Mouse (Mus musculus): Measurements from ENCODE around the gene LTO1. TPM values are rescaled to one million over a fixed set of nuclear protein-coding genes. Genes with fewer than 3 reads are reported as not detected.

The LTO1 gene
- total and polyA plus RNA-seq, 2 experiments from 2014 or later, result 5.5 to 13.6 TPM

DNA sequence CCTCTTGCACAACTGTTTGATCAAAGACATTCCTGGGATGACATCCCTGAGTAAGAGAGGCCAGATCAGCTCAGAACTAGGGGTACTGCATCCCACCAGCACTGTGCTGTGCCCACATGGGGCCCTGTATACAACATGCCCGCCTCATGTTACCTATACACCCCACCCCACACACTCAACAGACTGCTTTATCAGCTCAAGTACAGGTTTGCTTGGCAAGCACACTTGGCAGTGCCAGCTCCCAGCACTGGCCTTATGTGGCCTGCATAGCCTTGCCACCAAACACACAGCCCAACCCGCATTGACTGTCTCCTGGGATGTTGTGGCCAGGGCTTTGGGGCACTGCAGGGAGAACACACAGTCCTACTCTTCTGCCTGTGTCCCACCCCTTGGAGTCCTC, 12.7 kb downstream of the LTO1 start:
- peaks cover 3% of the 10 kb centered on the region; the same call in 1 of the 2 replicates for H3K4me1 ChIP-seq (ENCODE audit: control insufficient read depth, insufficient read depth)
- 45% methylated on average over 2 of the region's 2 CpGs for WGBS
- no peak overlapping the region for H3K4me2 ChIP-seq (ENCODE audit: low read depth, low read length)
- peak overlapping the region; percentile 1; the same call in 1 of the 2 replicates for H3K27ac ChIP-seq (ENCODE audit: low read depth)
- peaks cover 16% of the 10 kb centered on the region; the same call in 1 of the 2 replicates for H3K36me3 ChIP-seq (replicated peaks; ENCODE audit: control insufficient read depth, insufficient read depth, low read length)
- H3K27me3 ChIP-seq (ENCODE audit: control insufficient read depth, insufficient read depth, low read length), result no peaks in the 10 kb centered on the region
- ATAC-seq (ENCODE audit: insufficient read depth, low read depth), result peak; percentile 52
- H3K9ac ChIP-seq (replicated peaks; ENCODE audit: low read depth, low read length), result no peak overlapping the region
- TF ChIP-seq CTCF (IDR thresholded peaks at IDR 0.05; ENCODE audit: low read depth) (no peak), EP300 (IDR thresholded peaks at IDR 0.05; ENCODE audit: low read depth) (no peak)
- H3K4me3 ChIP-seq (ENCODE audit: low read depth, low read length), result no peak overlapping the region
- DNase-seq (ENCODE audit: low spot score), result no peak
- no peaks in the 10 kb centered on the region for H3K9me3 ChIP-seq (replicated peaks; ENCODE audit: control insufficient read depth, low read length)

DNA sequence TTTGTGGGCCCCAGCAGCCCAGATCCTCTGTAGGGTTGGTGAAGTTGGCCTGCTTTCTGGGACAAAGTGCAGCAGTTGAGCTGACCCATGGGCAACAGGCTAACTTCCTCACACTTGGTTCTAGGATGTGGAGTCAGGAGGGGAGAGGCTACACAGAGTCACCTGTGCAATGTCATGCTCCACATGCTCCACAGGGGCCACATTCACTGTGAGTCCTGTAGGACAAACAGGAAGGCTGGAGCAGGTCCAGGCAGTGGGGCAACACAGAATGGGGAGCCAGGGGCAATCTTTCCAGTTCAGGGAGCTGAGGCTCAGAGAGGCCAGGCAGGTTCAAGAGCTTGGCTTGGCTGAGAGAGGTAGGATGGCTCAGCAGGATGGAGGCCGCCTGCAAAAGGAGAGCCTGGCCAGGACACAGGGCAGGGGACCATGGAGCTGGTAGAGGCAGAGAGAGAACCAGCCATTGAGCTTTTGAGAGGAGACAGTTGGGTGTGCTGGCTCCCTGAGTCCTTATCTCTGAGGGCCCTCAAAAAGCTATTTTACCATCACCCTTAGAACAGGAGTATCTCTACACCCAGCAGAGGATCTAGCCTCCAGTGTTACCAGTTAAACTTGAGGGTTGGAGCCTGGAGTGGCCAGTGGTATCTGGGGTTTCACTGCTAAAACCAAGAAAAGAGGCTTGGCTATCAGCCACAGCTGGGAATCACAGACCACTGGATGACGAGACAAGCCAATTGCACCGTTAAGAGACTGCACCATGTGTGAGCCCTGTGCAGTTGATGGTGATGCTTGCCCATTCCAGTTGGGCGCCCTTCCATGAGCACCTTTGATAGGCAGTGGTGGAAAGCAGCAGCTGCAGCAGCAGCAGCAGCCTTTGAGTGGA, 13.3 kb downstream of the LTO1 start:
- ATAC-seq (ENCODE audit: insufficient read depth, low read depth), result 0 out of 2 replicates have a peak, but pooled peaks have one; percentile 3
- peak overlapping the region; percentile 1; the same call in 1 of the 2 replicates for H3K27ac ChIP-seq (ENCODE audit: low read depth)
- 57% methylated on average over 4 of the region's 4 CpGs for WGBS
- no peak overlapping the region for H3K9ac ChIP-seq (replicated peaks; ENCODE audit: low read depth, low read length)
- TF ChIP-seq CTCF (IDR thresholded peaks at IDR 0.05; ENCODE audit: low read depth), result no peak
- TF ChIP-seq EP300 (IDR thresholded peaks at IDR 0.05; ENCODE audit: low read depth), result no peak
- H3K4me3 ChIP-seq (ENCODE audit: low read depth, low read length), result no peak overlapping the region
- DNase-seq (ENCODE audit: low spot score), result no peak
- H3K4me1 ChIP-seq (ENCODE audit: control insufficient read depth, insufficient read depth), result peaks cover 3% of the 10 kb centered on the region; the same call in 1 of the 2 replicates
- no peaks in the 10 kb centered on the region for H3K27me3 ChIP-seq (ENCODE audit: control insufficient read depth, insufficient read depth, low read length)
- H3K4me2 ChIP-seq (ENCODE audit: low read depth, low read length), result no peak overlapping the region
- H3K36me3 ChIP-seq (replicated peaks; ENCODE audit: control insufficient read depth, insufficient read depth, low read length), result peaks cover 22% of the 10 kb centered on the region
- no peaks in the 10 kb centered on the region for H3K9me3 ChIP-seq (replicated peaks; ENCODE audit: control insufficient read depth, low read length)

DNA sequence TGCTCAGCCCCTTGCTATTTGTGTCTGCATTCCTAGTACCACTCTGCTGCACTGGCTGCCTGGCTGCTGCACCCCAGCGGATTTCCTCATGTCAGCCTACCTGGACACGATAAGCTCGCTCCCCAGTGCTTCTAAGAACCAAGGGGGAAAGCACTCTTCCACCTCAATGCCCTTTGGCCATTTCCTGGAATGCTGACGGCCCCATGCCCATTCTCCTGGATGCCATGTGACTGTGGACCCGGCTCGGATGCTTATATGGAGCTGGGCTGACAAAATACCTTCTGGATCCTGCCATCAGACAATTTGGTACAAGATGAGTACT, 13.9 kb downstream of the LTO1 start:
- no peaks in the 10 kb centered on the region for H3K27me3 ChIP-seq (ENCODE audit: control insufficient read depth, insufficient read depth, low read length)
- DNase-seq (ENCODE audit: low spot score), result no peak
- no peak overlapping the region for H3K4me2 ChIP-seq (ENCODE audit: low read depth, low read length)
- WGBS, result 65% methylated on average over 6 of the region's 6 CpGs
- no peak overlapping the region for H3K9ac ChIP-seq (replicated peaks; ENCODE audit: low read depth, low read length)
- H3K27ac ChIP-seq (ENCODE audit: low read depth), result no peak overlapping the region
- H3K4me1 ChIP-seq (ENCODE audit: control insufficient read depth, insufficient read depth), result peaks cover 3% of the 10 kb centered on the region; the same call in 1 of the 2 replicates
- no peak for ATAC-seq (ENCODE audit: insufficient read depth, low read depth)
- no peaks in the 10 kb centered on the region for H3K9me3 ChIP-seq (replicated peaks; ENCODE audit: control insufficient read depth, low read length)
- H3K36me3 ChIP-seq (replicated peaks; ENCODE audit: control insufficient read depth, insufficient read depth, low read length), result peaks cover 28% of the 10 kb centered on the region
- H3K4me3 ChIP-seq (ENCODE audit: low read depth, low read length), result no peak overlapping the region
- TF ChIP-seq CTCF (IDR thresholded peaks at IDR 0.05; ENCODE audit: low read depth), result no peak
- TF ChIP-seq EP300 (IDR thresholded peaks at IDR 0.05; ENCODE audit: low read depth), result no peak

DNA sequence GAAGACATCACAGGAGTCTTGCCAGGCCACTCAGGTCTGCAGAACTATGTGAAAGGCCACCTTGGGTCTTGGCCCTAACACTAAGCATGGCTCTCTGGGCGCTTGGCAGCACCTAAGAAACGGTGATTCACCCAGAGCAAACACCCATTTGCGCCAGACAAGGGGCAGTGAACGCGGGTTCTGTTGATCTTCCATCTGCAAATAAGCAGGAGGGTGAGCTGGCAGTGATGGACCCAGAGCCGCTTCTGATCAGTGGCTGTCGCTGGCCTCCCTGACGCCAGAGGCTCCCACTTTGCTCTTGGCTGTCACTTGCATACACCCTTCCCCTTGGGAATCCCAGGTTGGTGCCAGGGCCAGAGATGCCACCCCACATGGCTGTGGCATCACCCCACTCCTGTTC, 14.6 kb downstream of the LTO1 start:
- H3K9me3 ChIP-seq (replicated peaks; ENCODE audit: control insufficient read depth, low read length), result no peaks in the 10 kb centered on the region
- H3K4me2 ChIP-seq (ENCODE audit: low read depth, low read length), result no peak overlapping the region
- no peaks in the 10 kb centered on the region for H3K27me3 ChIP-seq (ENCODE audit: control insufficient read depth, insufficient read depth, low read length)
- H3K27ac ChIP-seq (ENCODE audit: low read depth), result no peak overlapping the region
- H3K4me1 ChIP-seq (ENCODE audit: control insufficient read depth, insufficient read depth), result peaks cover 3% of the 10 kb centered on the region; the same call in 1 of the 2 replicates
- no peak for TF ChIP-seq EP300 (IDR thresholded peaks at IDR 0.05; ENCODE audit: low read depth)
- TF ChIP-seq CTCF (IDR thresholded peaks at IDR 0.05; ENCODE audit: low read depth), result no peak
- H3K36me3 ChIP-seq (replicated peaks; ENCODE audit: control insufficient read depth, insufficient read depth, low read length), result peaks cover 35% of the 10 kb centered on the region
- DNase-seq (ENCODE audit: low spot score), result no peak
- H3K4me3 ChIP-seq (ENCODE audit: low read depth, low read length), result no peak overlapping the region
- no peak for ATAC-seq (ENCODE audit: insufficient read depth, low read depth)
- WGBS, result 76% methylated on average over 8 of the region's 8 CpGs
- H3K9ac ChIP-seq (replicated peaks; ENCODE audit: low read depth, low read length), result no peak overlapping the region

DNA sequence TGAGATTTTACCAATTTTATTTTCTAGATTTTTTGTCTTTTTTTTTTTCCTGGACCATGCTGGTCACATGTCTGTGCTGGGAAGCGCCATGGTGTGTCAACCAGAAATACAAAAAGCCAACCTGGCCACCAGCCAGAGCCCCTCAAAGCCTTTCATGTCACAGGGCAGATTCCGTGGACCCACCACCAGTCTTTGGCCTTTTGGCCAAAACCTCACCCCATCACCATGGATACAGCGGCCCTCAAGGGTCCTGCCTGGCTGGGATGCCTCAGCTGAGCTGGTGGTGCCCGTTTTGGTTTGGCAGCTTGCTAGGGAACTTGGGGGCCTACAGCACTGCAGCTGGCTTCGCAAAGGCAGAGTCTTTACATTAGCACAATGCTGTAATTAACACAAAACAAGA, 15.0 kb downstream of the LTO1 start:
- Histone ChIP-seq H3K36me3 (replicated peaks; ENCODE audit: control insufficient read depth, insufficient read depth, low read length) (peaks cover 38% of the 10 kb centered on the region), H3K4me3 (ENCODE audit: low read depth, low read length) (no peak overlapping the region), H3K27me3 (ENCODE audit: control insufficient read depth, insufficient read depth, low read length) (no peaks in the 10 kb centered on the region), H3K9ac (replicated peaks; ENCODE audit: low read depth, low read length) (no peak overlapping the region), H3K4me2 (ENCODE audit: low read depth, low read length) (no peak overlapping the region), H3K4me1 (ENCODE audit: control insufficient read depth, insufficient read depth) (peaks cover 3% of the 10 kb centered on the region; the same call in 1 of the 2 replicates), H3K9me3 (replicated peaks; ENCODE audit: control insufficient read depth, low read length) (no peaks in the 10 kb centered on the region), H3K27ac (ENCODE audit: low read depth) (no peak overlapping the region)
- ATAC-seq (ENCODE audit: insufficient read depth, low read depth) (no peak), DNase-seq (ENCODE audit: low spot score) (no peak)
- WGBS, result 76% methylated on average over 5 of the region's 5 CpGs
- TF ChIP-seq EP300 (IDR thresholded peaks at IDR 0.05; ENCODE audit: low read depth), result no peak
- no peak for TF ChIP-seq CTCF (IDR thresholded peaks at IDR 0.05; ENCODE audit: low read depth)

Data from heart, postnatal 0 days (tissue).